Mouse (Mus musculus) neural tube, embryonic 12.5 days (tissue): ENCODE data around the gene Ppm1a. TPM values are rescaled to one million over a fixed set of nuclear protein-coding genes. Genes with fewer than 3 reads are reported as not detected.

Experiments
- polyA plus RNA-seq: library from polyadenylated mRNA; unstranded; fragments of >200 nt; fragmentation: Nextera tagmentation; extraction: Ambion mirVana; gene quantifications from 2 replicates; pipeline ENCODE4 v1.2.1, GENCODE M21; 2016

Gene Ppm1a
- polyA plus RNA-seq, 1 experiment from 2014 or later: 88.1 TPM

Other genes with a start within 250 kb of the Ppm1a start
- gene Pcnx4, start 221.1 kb upstream of the Ppm1a start, polyA plus RNA-seq: 18.5 and 19.7 TPM in 2 replicates
- not detected in 2 replicates for gene Gm4756, start 107.8 kb upstream of the Ppm1a start, polyA plus RNA-seq
- 8.4 and 9.1 TPM in 2 replicates for gene Dhrs7, start 92.5 kb upstream of the Ppm1a start, polyA plus RNA-seq
- not detected in 2 replicates for gene Six6, start 182.4 kb downstream of the Ppm1a start, polyA plus RNA-seq
- gene 4930447C04Rik, start 183.3 kb downstream of the Ppm1a start, polyA plus RNA-seq: 3.5 and 3.6 TPM in 2 replicates